Mouse (Mus musculus) small intestine, adult 2 months (tissue): ENCODE results near the gene Zfp563. TPM values are rescaled to one million over a fixed set of nuclear protein-coding genes. Genes with fewer than 3 reads are reported as not detected.

Experiments
- H3K27ac ChIP-seq: fragments of 200-500 bp; 2 replicates; pipeline ENCODE4 v1.5.1; 2012; ENCODE audit warnings: low read depth, low read length, control low read depth, inconsistent platforms; ENCODE audit not compliant: insufficient read depth
- H3K27me3 ChIP-seq: fragments of 200-500 bp; 2 replicates; pipeline ENCODE4 v1.6.1; 2012; ENCODE audit warnings: mild to moderate bottlenecking, moderate library complexity, low read length, inconsistent platforms; ENCODE audit not compliant: control insufficient read depth, insufficient read depth
- H3K36me3 ChIP-seq: fragments of 200-500 bp; 2 replicates; pipeline ENCODE4 v1.6.1; 2012; ENCODE audit warnings: mild to moderate bottlenecking, low read length, control low read depth, inconsistent platforms; ENCODE audit not compliant: control insufficient read depth, insufficient read depth
- H3K4me1 ChIP-seq: fragments of 200-500 bp; 2 replicates; pipeline ENCODE4 v1.6.1; 2012; ENCODE audit warnings: low read length, inconsistent platforms, mixed read lengths; ENCODE audit not compliant: control insufficient read depth, insufficient read depth, insufficient read length
- H3K4me3 ChIP-seq: fragments of 200-500 bp; 2 replicates; pipeline ENCODE4 v1.5.1; 2012; ENCODE audit warnings: low read depth, mild to moderate bottlenecking, control low read depth, inconsistent platforms, low read length, moderate library complexity
- CTCF ChIP-seq: fragments of 200-500 bp; IDR thresholded peaks from 2 replicates; pipeline ENCODE4 v1.5.1; 2012; ENCODE audit warnings: low read depth, mild to moderate bottlenecking, control low read depth, inconsistent platforms, low read length, moderate library complexity, mixed read lengths; ENCODE audit not compliant: insufficient replicate concordance, insufficient read length; ENCODE audit errors: extremely low read depth
- POLR2A ChIP-seq: fragments of 200-500 bp; IDR thresholded peaks from 2 replicates; pipeline ENCODE4 v1.6.1; 2012; ENCODE audit warnings: low read depth, mild to moderate bottlenecking, control low read depth, inconsistent platforms, low read length, moderate library complexity
- WGBS: fragments of 180-500 bp; shearing (Covaris S2); methylation state at CpG from one replicate; pipeline ENCODE4 v1.1.7; 2018; 5-methylcytosine and 5-hydroxymethylcytosine counted together
- polyA plus RNA-seq: library from polyadenylated mRNA; depleted of rRNA; stranded (reverse); fragments of >200 nt; gene quantifications from 2 replicates; pipeline ENCODE4 v1.2.3, GENCODE M21; 2012; rRNA removed

The Zfp563 gene
- polyA plus RNA-seq, 1 experiment: 0.35 TPM

- no peak for TF ChIP-seq CTCF
- no peak for TF ChIP-seq POLR2A
- Histone ChIP-seq H3K4me3 (no peak overlapping the region), H3K4me1 (no peaks in the 10 kb centered on the region), H3K27me3 (no peaks in the 10 kb centered on the region), H3K36me3 (no peaks in the 10 kb centered on the region), H3K27ac (no peak overlapping the region)
- WGBS: 57% methylated on average over 2 of the region's 2 CpGs
Observed at GRCm38 (mm10) chr17:33126257-33126656, 37.1 kb downstream of the Zfp563 start.

- H3K4me3 ChIP-seq: no peak within 1 kb of the TSS
- H3K27me3 ChIP-seq: no peaks in the 10 kb centered on the region
- TF ChIP-seq CTCF (no peak), POLR2A (no peak)
- H3K27ac ChIP-seq: no peak within 1 kb of the TSS
- no peaks in the 10 kb centered on the region for H3K36me3 ChIP-seq
- no peaks in the 10 kb centered on the region for H3K4me1 ChIP-seq
- 65% methylated on average over 18 of the region's 18 CpGs for WGBS
Observed at GRCm38 (mm10) chr17:33139261-33139820, 50.2 kb downstream of the Zfp563 start, which contains the start of gene Morc2b. TSS of gene Morc2b (minus strand) at chr17:33139683.

Other genes starting within 250 kb of the Zfp563 start
- 0.09 and 0.30 TPM in 2 replicates for gene Zfp870, start 197.7 kb upstream of the Zfp563 start, polyA plus RNA-seq
- 364 and 1,373 TPM in 2 replicates for gene Cyp4f14, start 172.0 kb upstream of the Zfp563 start, polyA plus RNA-seq
- 45.0 and 112 TPM in 2 replicates for gene Cyp4f13, start 141.9 kb upstream of the Zfp563 start, polyA plus RNA-seq
- gene Zfp472, start 123.5 kb upstream of the Zfp563 start, polyA plus RNA-seq: 0.18 and 0.25 TPM in 2 replicates
- 0.65 and 0.79 TPM in 2 replicates for gene Zfp952, start 96.2 kb upstream of the Zfp563 start, polyA plus RNA-seq
- 0.05 and 0.09 TPM in 2 replicates for gene Zfp763, start 55.9 kb upstream of the Zfp563 start, polyA plus RNA-seq
- not detected in 2 replicates for gene 4921501E09Rik, start 21.3 kb upstream of the Zfp563 start, polyA plus RNA-seq
- not detected in 2 replicates for gene Morc2b, start 50.4 kb downstream of the Zfp563 start, polyA plus RNA-seq
- not detected in 2 replicates for gene Olfr55, start 79.1 kb downstream of the Zfp563 start, polyA plus RNA-seq
- gene Olfr239, start 102.0 kb downstream of the Zfp563 start, polyA plus RNA-seq: not detected in 2 replicates
- 0.03 and 0.37 TPM in 2 replicates for gene Olfr1564, start 132.4 kb downstream of the Zfp563 start, polyA plus RNA-seq
- 0.10 and 0.25 TPM in 2 replicates for gene Zfp955a, start 165.8 kb downstream of the Zfp563 start, polyA plus RNA-seq
- not detected in 2 replicates for gene Olfr63, start 175.4 kb downstream of the Zfp563 start, polyA plus RNA-seq
- gene Zfp955b, start 200.2 kb downstream of the Zfp563 start, polyA plus RNA-seq: 0.20 and 0.42 TPM in 2 replicates